Mouse (Mus musculus) MEL (cell line): ENCODE results near the gene Htr5b.
A peak's percentile ranks its signal among the peaks of the same experiment; 100 is the strongest.

Source experiments
- CTCF ChIP-seq, 3 experiments: IDR thresholded peaks in 2 of 3; conservative IDR thresholded peaks in 1 of 3; 2 replicates each; pipeline ENCODE4 v1.5.1; 2011 to 2012; ENCODE audit warnings: low read length in 3 of 3, low read depth in 2 of 3, mild to moderate bottlenecking in 2 of 3, improper control_type of control experiment in 1 of 3, inconsistent platforms in 1 of 3, mixed read lengths in 1 of 3, moderate library complexity in 1 of 3; ENCODE audit not compliant: control insufficient read depth in 1 of 3, insufficient read depth in 1 of 3, poor library complexity in 1 of 3, severe bottlenecking in 1 of 3
- EP300 ChIP-seq, 2 experiments: IDR thresholded peaks; 2 replicates each; pipeline ENCODE4 v1.6.1; 2011; ENCODE audit warnings: improper control_type of control experiment in 2 of 2, low read length in 2 of 2, low read depth in 1 of 2, mild to moderate bottlenecking in 1 of 2
- JUND ChIP-seq: IDR thresholded peaks from 2 replicates; pipeline ENCODE4 v1.6.1; 2011; ENCODE audit warnings: low read depth, mild to moderate bottlenecking, improper control_type of control experiment, low read length
- POLR2A ChIP-seq, 2 experiments: IDR thresholded peaks; 2 replicates each; pipeline ENCODE4 v1.6.1; 2011 to 2012; ENCODE audit warnings: low read length in 2 of 2, mild to moderate bottlenecking in 2 of 2, control low read depth in 1 of 2, improper control_type of control experiment in 1 of 2, low read depth in 1 of 2, moderate library complexity in 1 of 2; ENCODE audit not compliant: control insufficient read depth in 1 of 2, insufficient read depth in 1 of 2, poor library complexity in 1 of 2
- TBP ChIP-seq: IDR thresholded peaks from 2 replicates; pipeline ENCODE4 v1.8.0; 2011; ENCODE audit warnings: low read depth, low read length, improper control_type of control experiment
- USF1 ChIP-seq: IDR thresholded peaks from 2 replicates; pipeline ENCODE4 v1.6.1; 2014; ENCODE audit warnings: low read depth, mild to moderate bottlenecking, inconsistent platforms, low read length, improper control_type of control experiment, moderate library complexity
- ZNF384 ChIP-seq: IDR thresholded peaks from 2 replicates; pipeline ENCODE4 v1.6.1; 2012; ENCODE audit warnings: low read depth, mild to moderate bottlenecking, inconsistent platforms, low read length, improper control_type of control experiment

GRCm38 (mm10) chr1:121549456-121549855 lies 21.2 kb upstream of the Htr5b start:
- no peak for TF ChIP-seq POLR2A (IDR thresholded peaks at IDR 0.05; ENCODE audit: control insufficient read depth in 1 of 2, insufficient read depth in 1 of 2, low read depth in 1 of 2, low read length in 2 of 2, poor library complexity in 1 of 2)
- no peak for TF ChIP-seq EP300 (IDR thresholded peaks at IDR 0.05; ENCODE audit: low read depth in 1 of 2, low read length in 2 of 2)
- peak; percentile 36 to 57 (median 38) for TF ChIP-seq CTCF (IDR thresholded peaks at IDR 0.05 in 2 of 3, conservative IDR thresholded peaks at IDR 0.05 in 1 of 3; ENCODE audit: control insufficient read depth in 1 of 3, insufficient read depth in 1 of 3, low read depth in 2 of 3, low read length in 3 of 3, poor library complexity in 1 of 3, severe bottlenecking in 1 of 3)
- no peak for TF ChIP-seq ZNF384
- TF ChIP-seq JUND: no peak
- TF ChIP-seq TBP: no peak
- no peak for TF ChIP-seq USF1
